Mouse (Mus musculus) heart, adult 2 months (tissue): Measurements from ENCODE around the gene Sesn3. TPM values are rescaled to one million over a fixed set of nuclear protein-coding genes. Genes with fewer than 3 reads are reported as not detected.

ENCODE experiments used
- DNase-seq, 2 experiments: peaks; one replicate each; pipeline ENCODE4 v3.0.0; 2021
- H3K27ac ChIP-seq: fragments of 200-600 bp; 2 replicates; pipeline ENCODE4 v1.8.1; 2022
- H3K27me3 ChIP-seq: fragments of 200-500 bp; 2 replicates; pipeline ENCODE4 v1.6.1; 2012; ENCODE audit warnings: mild to moderate bottlenecking, low read length, inconsistent platforms, mixed read lengths; ENCODE audit not compliant: control insufficient read depth, insufficient read depth
- H3K36me3 ChIP-seq: fragments of 200-500 bp; 2 replicates; pipeline ENCODE4 v1.6.1; 2012; ENCODE audit warnings: low read length, inconsistent platforms; ENCODE audit not compliant: control insufficient read depth, insufficient read depth
- H3K4me1 ChIP-seq: fragments of 200-500 bp; 2 replicates; pipeline ENCODE4 v1.6.1; 2011; ENCODE audit warnings: low read length; ENCODE audit not compliant: control insufficient read depth, insufficient read depth
- H3K4me3 ChIP-seq: fragments of 200-600 bp; 2 replicates; pipeline ENCODE4 v1.8.1; 2022
- H3K79me2 ChIP-seq: fragments of 200-500 bp; replicated peaks from 2 replicates; pipeline ENCODE4 v1.6.1; 2012; ENCODE audit warnings: mild to moderate bottlenecking, inconsistent platforms, low read length, moderate library complexity, mixed read lengths; ENCODE audit not compliant: control insufficient read depth, insufficient read depth
- H3K9ac ChIP-seq: fragments of 200-500 bp; 2 replicates; pipeline ENCODE4 v1.6.1; 2012; ENCODE audit warnings: low read depth, mild to moderate bottlenecking, control low read depth, inconsistent platforms, low read length, mixed read lengths
- CTCF ChIP-seq: fragments of 200-600 bp; IDR thresholded peaks from 2 replicates; pipeline ENCODE4 v1.8.1; 2022; ENCODE audit warnings: antibody characterized with exemption, mild to moderate bottlenecking, moderate library complexity
- EP300 ChIP-seq: fragments of 200-500 bp; IDR thresholded peaks from 2 replicates; pipeline ENCODE4 v1.6.1; 2011; ENCODE audit warnings: low read depth, low read length, control low read depth; ENCODE audit not compliant: insufficient read depth
- POLR2A ChIP-seq: fragments of 200-500 bp; IDR thresholded peaks from 2 replicates; pipeline ENCODE4 v1.6.1; 2011; ENCODE audit warnings: mild to moderate bottlenecking, low read depth, low read length, control low read depth; ENCODE audit not compliant: insufficient read depth
- WGBS: fragments of 180-500 bp; shearing (Covaris S2); methylation state at CpG from one replicate; pipeline ENCODE4 v1.1.7; 2018; 5-methylcytosine and 5-hydroxymethylcytosine counted together
- intact Hi-C: fragments of 180-260 bp; cut with DNase I; formaldehyde crosslinking; loops from one replicate; pipeline ENCODE4 v1.15.1; 2025
- polyA plus RNA-seq: library from polyadenylated mRNA; depleted of rRNA; stranded (reverse); fragments of >200 nt; gene quantifications from 2 replicates; pipeline ENCODE4 v1.2.3, GENCODE M21; 2012; rRNA removed
- total RNA-seq, 2 experiments: library from RNA; stranded (reverse); gene quantifications; 2 replicates each; pipeline ENCODE4 v1.2.3; 2021

Sesn3 gene
- total and polyA plus RNA-seq, 3 experiments = 3.9 to 23.9 (median 21.0) TPM

GRCm38 (mm10) chr9:14382256-14382791 is 107.5 kb downstream of the Sesn3 start:
- Histone ChIP-seq H3K36me3 (no peaks in the 10 kb centered on the region), H3K27me3 (no peaks in the 10 kb centered on the region), H3K4me3 (no peak overlapping the region), H3K9ac (no peak overlapping the region), H3K4me1 (no peaks in the 10 kb centered on the region), H3K79me2 (no peaks in the 10 kb centered on the region), H3K27ac (no peak overlapping the region)
- no peak for DNase-seq
- 80% methylated on average over 5 of the region's 5 CpGs for WGBS
- no peak for TF ChIP-seq POLR2A
- no peak for TF ChIP-seq EP300
- no peak for TF ChIP-seq CTCF
- intact Hi-C loops = loop anchor here (5.0 kb wide), 2 partner anchors 105 to 115 kb away; partner anchors contain the start of gene Sesn3

Other genes starting within 250 kb of the Sesn3 start
- 1 to 10 TPM; 7.9 to 8.0 TPM for gene Endod1, start 106.4 kb downstream of the Sesn3 start, total RNA-seq
- gene Endod1, start 106.4 kb downstream of the Sesn3 start, polyA plus RNA-seq = 9.3 and 10.0 TPM in 2 replicates
- not detected for gene Kdm4d, start 225.4 kb downstream of the Sesn3 start, total RNA-seq
- 0.18 TPM in 1 of 2 replicates, not detected in the other for gene Kdm4d, start 225.4 kb downstream of the Sesn3 start, polyA plus RNA-seq
- gene Cwc15, start 225.6 kb downstream of the Sesn3 start, total RNA-seq = 10 to 100 TPM; 60.8 to 71.6 TPM
- gene Cwc15, start 225.6 kb downstream of the Sesn3 start, polyA plus RNA-seq = 13.6 and 21.6 TPM in 2 replicates